Mouse (Mus musculus): Measurements from ENCODE around the gene Stac3.

GRCm38 (mm10) chr10:127508239-127508638, 6.8 kb downstream of the Stac3 start:
- TF ChIP-seq CTCF (IDR thresholded peaks at IDR 0.05; ENCODE audit: borderline replicate concordance, control insufficient read depth, extremely low read depth, insufficient read depth, low read length, poor library complexity) (peak; percentile 88), POLR2A (IDR thresholded peaks at IDR 0.05; ENCODE audit: control insufficient read depth, extremely low read depth, insufficient read depth, low read length, poor library complexity) (no peak)
